Mouse (Mus musculus) ES-E14 (cell line): Measurements from ENCODE around the gene Slc5a5. TPM values are rescaled to one million over a fixed set of nuclear protein-coding genes. Genes with fewer than 3 reads are reported as not detected.

Experiments used
- DNase-seq: peaks from one replicate; pipeline ENCODE4 v3.0.0-alpha.2; 2013; ENCODE audit warnings: low read depth, low spot score
- H3K27ac ChIP-seq: 2 replicates; pipeline ENCODE4 v1.5.1; 2012; ENCODE audit warnings: low read depth, mild to moderate bottlenecking, low read length, moderate library complexity, mixed read lengths; ENCODE audit not compliant: poor library complexity, insufficient read depth, severe bottlenecking
- H3K36me3 ChIP-seq: 2 replicates; pipeline ENCODE4 v1.6.1; 2012; ENCODE audit warnings: mild to moderate bottlenecking, low read length, moderate library complexity, mixed read lengths; ENCODE audit not compliant: control insufficient read depth, poor library complexity, insufficient read depth, severe bottlenecking
- H3K4me1 ChIP-seq, 2 experiments: fragments of 150-350 bp in 1 of 2; sonication (generic) in 1 of 2; 2 replicates each; pipeline ENCODE4 v1.6.1; 2012; ENCODE audit warnings: low read length in 2 of 2, mild to moderate bottlenecking in 1 of 2, mixed read lengths in 1 of 2; ENCODE audit not compliant: control insufficient read depth in 2 of 2, insufficient read depth in 2 of 2, poor library complexity in 1 of 2
- H3K4me3 ChIP-seq, 2 experiments: fragments of 150-350 bp in 1 of 2; sonication (generic) in 1 of 2; 2 replicates each; pipeline ENCODE4 v1.5.1; 2012; ENCODE audit warnings: low read length in 2 of 2, low read depth in 1 of 2, mild to moderate bottlenecking in 1 of 2, mixed read lengths in 1 of 2; ENCODE audit not compliant: insufficient read depth in 1 of 2, poor library complexity in 1 of 2, severe bottlenecking in 1 of 2
- H3K9ac ChIP-seq: 2 replicates; pipeline ENCODE4 v1.6.1; 2012; ENCODE audit warnings: low read depth, mild to moderate bottlenecking, low read length, mixed read lengths; ENCODE audit not compliant: poor library complexity, insufficient read depth, severe bottlenecking
- H3K9me3 ChIP-seq: fragments of 150-350 bp; sonication (generic); 2 replicates; pipeline ENCODE4 v1.6.1; 2012; ENCODE audit warnings: low read depth, mild to moderate bottlenecking, low read length; ENCODE audit not compliant: control insufficient read depth, insufficient read depth
- CHD2 ChIP-seq: IDR thresholded peaks from 2 replicates; pipeline ENCODE4 v1.6.1; 2014; ENCODE audit warnings: mild to moderate bottlenecking, low read depth, low read length, inconsistent platforms
- HCFC1 ChIP-seq: IDR thresholded peaks from 2 replicates; pipeline ENCODE4 v1.6.1; 2012; ENCODE audit warnings: low read length, inconsistent platforms, borderline replicate concordance; ENCODE audit not compliant: insufficient read depth
- MAFK ChIP-seq: IDR thresholded peaks from 2 replicates; pipeline ENCODE4 v1.6.1; 2014; ENCODE audit warnings: mild to moderate bottlenecking, low read depth, low read length, inconsistent platforms; ENCODE audit not compliant: insufficient read depth
- ZC3H11A ChIP-seq: IDR thresholded peaks from 2 replicates; pipeline ENCODE4 v1.6.1; 2012; ENCODE audit warnings: low read depth, mild to moderate bottlenecking, inconsistent platforms, low read length, borderline replicate concordance
- ZNF384 ChIP-seq: IDR thresholded peaks from 2 replicates; pipeline ENCODE4 v1.6.1; 2012; ENCODE audit warnings: low read depth, low read length, inconsistent platforms
- in situ Hi-C, 2 experiments: fragments of 600-800 bp; cut with MboI; formaldehyde crosslinking; loops; one replicate each; pipeline ENCODE4 v1.15.1; 2025; ENCODE audit warnings: low sequenced_read_pairs in 2 of 2, inconsistent platforms in 1 of 2; ENCODE audit not compliant: unreplicated experiment in 2 of 2
- total RNA-seq: library from RNA; depleted of rRNA; stranded (reverse); fragments of 300-350 nt; gene quantifications from 2 replicates; pipeline ENCODE4 v1.2.3, GENCODE M21; 2012; rRNA removed

Slc5a5 gene
- total RNA-seq, 1 experiment, result 3.4 TPM

DNA sequence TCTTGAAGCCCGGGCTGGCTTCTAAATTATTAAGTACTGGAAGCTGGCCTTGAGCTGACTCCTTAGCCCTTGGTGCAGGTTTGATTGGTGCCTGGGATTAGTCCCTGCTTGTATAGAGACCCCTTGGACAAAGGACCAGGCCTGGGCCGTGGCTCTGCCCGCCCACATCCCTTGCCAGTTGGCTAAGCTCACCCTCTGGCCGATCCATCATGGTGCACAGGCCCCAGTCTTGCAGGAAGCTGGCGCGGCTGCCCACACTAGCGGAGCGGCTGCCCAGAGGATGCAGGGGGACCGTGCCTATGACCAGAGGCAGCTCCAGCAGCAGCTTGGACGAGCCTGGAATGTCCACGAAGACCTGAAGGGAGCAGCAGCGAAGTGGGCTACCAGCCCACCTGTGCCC lies 55.9 kb downstream of the Slc5a5 start:
- H3K4me3 ChIP-seq, result no peak overlapping the region
- peaks cover 18% of the 10 kb centered on the region for H3K36me3 ChIP-seq
- H3K27ac ChIP-seq, result no peak overlapping the region
- H3K4me1 ChIP-seq, result peaks cover 4 to 8% of the 10 kb centered on the region in 2 experiments
- H3K9me3 ChIP-seq, result no peaks in the 10 kb centered on the region
- no peak for DNase-seq
- in situ Hi-C loops, result no loop called here
- H3K9ac ChIP-seq, result no peak overlapping the region
- TF ChIP-seq MAFK (no peak), ZNF384 (no peak), CHD2 (no peak), ZC3H11A (no peak), HCFC1 (no peak)

DNA sequence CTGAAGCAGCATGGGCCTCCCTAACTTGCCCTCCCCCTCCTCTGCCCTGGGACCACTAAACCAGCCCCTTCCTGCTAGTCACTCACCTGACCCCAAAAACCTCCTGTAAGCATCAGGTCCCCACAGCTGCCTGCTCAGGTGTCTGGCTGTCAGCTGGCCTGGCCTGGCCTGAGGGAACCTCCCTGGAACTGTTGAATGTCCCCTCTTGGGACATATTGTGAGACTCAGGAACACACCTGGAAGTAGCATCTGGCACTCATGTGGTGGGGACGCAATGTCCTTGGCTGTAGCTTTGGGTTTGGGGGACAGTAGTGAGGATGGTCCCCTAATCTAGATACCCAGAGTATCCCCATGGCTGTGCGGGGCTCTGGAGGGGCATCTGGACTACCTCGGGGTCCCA lies 58.5 kb downstream of the Slc5a5 start:
- peaks cover 0 to 8% of the 10 kb centered on the region in 2 experiments; a peak in 2 of 4 replicates for H3K4me1 ChIP-seq
- DNase-seq, result no peak
- peaks cover 18% of the 10 kb centered on the region for H3K36me3 ChIP-seq
- H3K27ac ChIP-seq, result no peak overlapping the region
- no peak for TF ChIP-seq ZNF384
- TF ChIP-seq HCFC1, result no peak
- TF ChIP-seq CHD2, result no peak
- TF ChIP-seq MAFK, result no peak
- no peak for TF ChIP-seq ZC3H11A
- H3K9ac ChIP-seq, result peak overlapping the region; percentile 50; the same call in 1 of the 2 replicates
- H3K4me3 ChIP-seq, result no peak overlapping the region
- H3K9me3 ChIP-seq, result no peaks in the 10 kb centered on the region
- in situ Hi-C loops, result no loop called here

DNA sequence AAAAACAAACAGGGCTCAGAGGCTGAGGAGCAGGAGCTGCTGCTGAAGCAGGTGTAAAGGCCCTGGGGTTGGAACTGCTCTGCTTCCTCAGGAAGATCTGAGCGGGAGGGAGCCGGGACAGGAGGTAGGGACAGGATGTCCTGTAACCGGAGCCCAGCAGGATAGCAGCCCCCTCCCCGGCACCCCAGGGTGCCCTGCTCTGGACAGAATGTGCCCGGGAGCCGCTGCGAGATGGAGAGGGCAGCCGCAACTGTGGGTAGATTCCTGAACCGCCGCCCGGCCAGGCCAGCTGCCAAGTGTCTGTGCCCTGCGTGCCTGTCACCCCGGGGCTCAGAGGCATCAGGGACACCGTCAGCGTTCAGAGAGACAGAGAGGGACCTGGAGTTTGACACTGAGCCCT lies 59.0 kb downstream of the Slc5a5 start:
- H3K9ac ChIP-seq, result peak overlapping the region; percentile 50
- H3K4me1 ChIP-seq, result peaks cover 0 to 8% of the 10 kb centered on the region in 2 experiments; a peak in 2 of 4 replicates
- in situ Hi-C loops, result no loop called here

DNA sequence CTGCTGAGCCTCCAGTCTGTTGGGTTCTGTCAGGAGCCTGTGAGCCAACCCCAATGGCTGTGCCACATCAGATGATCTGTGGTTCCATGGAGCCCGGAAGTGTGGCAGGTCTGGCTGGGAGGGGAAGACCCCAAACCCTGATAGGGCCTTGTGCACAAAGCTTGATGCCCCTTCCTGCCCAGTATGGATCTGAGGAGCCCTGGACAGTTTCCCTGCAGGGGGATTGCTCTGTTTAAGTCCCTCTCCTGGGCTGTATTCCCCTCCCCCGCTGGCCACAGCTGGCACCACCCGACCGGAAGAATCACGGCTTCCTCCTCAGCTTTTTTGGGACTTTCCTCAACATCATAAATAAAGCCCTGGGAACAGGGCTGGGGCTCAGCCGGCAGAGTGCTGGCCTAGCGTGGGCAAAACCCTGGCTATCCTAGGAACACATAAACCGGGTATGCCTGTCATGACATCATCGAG lies 59.5 kb downstream of the Slc5a5 start:
- TF ChIP-seq MAFK (no peak), HCFC1 (no peak), ZC3H11A (no peak), CHD2 (no peak), ZNF384 (no peak)
- in situ Hi-C loops, result no loop called here
- Histone ChIP-seq H3K4me3 (no peak overlapping the region), H3K9me3 (no peaks in the 10 kb centered on the region), H3K36me3 (peaks cover 18% of the 10 kb centered on the region), H3K27ac (no peak overlapping the region), H3K4me1 (peaks cover 0 to 8% of the 10 kb centered on the region in 2 experiments; a peak in 2 of 4 replicates), H3K9ac (no peak overlapping the region)
- no peak for DNase-seq

More for the DNA sequence above, 59.0 kb downstream of the Slc5a5 start:
- Histone ChIP-seq H3K4me3 (peak overlapping the region in 1 of 2 experiments; percentile 40; a peak in 2 of 4 replicates), H3K9me3 (no peaks in the 10 kb centered on the region), H3K27ac (no peak overlapping the region), H3K36me3 (peaks cover 18% of the 10 kb centered on the region)
- DNase-seq, result no peak
- no peak for TF ChIP-seq CHD2
- no peak for TF ChIP-seq MAFK
- TF ChIP-seq HCFC1, result no peak
- TF ChIP-seq ZNF384, result no peak
- no peak for TF ChIP-seq ZC3H11A

Other genes with a start within 250 kb of the Slc5a5 start
- gene Pgpep1, start 232.4 kb downstream of the Slc5a5 start, total RNA-seq, result 15.5 and 21.4 TPM in 2 replicates
- gene Lsm4, start 219.5 kb downstream of the Slc5a5 start, total RNA-seq, result 171 and 204 TPM in 2 replicates
- gene Jund, start 193.8 kb downstream of the Slc5a5 start, total RNA-seq, result 60.1 TPM in 2 replicates
- 0.09 and 0.16 TPM in 2 replicates for gene Iqcn, start 189.3 kb downstream of the Slc5a5 start, total RNA-seq
- 1.8 and 3.9 TPM in 2 replicates for gene Gm3336, start 174.2 kb downstream of the Slc5a5 start, total RNA-seq
- 1.6 and 4.5 TPM in 2 replicates for gene Pde4c, start 169.0 kb downstream of the Slc5a5 start, total RNA-seq
- 4.3 and 5.2 TPM in 2 replicates for gene Rab3a, start 138.1 kb downstream of the Slc5a5 start, total RNA-seq
- gene Mpv17l2, start 131.8 kb downstream of the Slc5a5 start, total RNA-seq, result 49.9 and 58.2 TPM in 2 replicates
- gene Pik3r2, start 116.0 kb downstream of the Slc5a5 start, total RNA-seq, result 52.7 and 71.0 TPM in 2 replicates
- 7.8 and 11.5 TPM in 2 replicates for gene Mast3, start 87.7 kb downstream of the Slc5a5 start, total RNA-seq
- 0.69 and 1.2 TPM in 2 replicates for gene Il12rb1, start 84.3 kb downstream of the Slc5a5 start, total RNA-seq
- gene Arrdc2, start 53.0 kb downstream of the Slc5a5 start, total RNA-seq, result 11.4 and 18.8 TPM in 2 replicates
- gene Kcnn1, start 29.5 kb downstream of the Slc5a5 start, total RNA-seq, result 3.7 and 6.6 TPM in 2 replicates
- 52.5 and 82.3 TPM in 2 replicates for gene Ccdc124, start 18.8 kb downstream of the Slc5a5 start, total RNA-seq
- gene Rpl18a, start 4.7 kb upstream of the Slc5a5 start, total RNA-seq, result 2,806 and 2,972 TPM in 2 replicates
- gene Map1s, start 13.2 kb upstream of the Slc5a5 start, total RNA-seq, result 53.4 and 60.8 TPM in 2 replicates